Mouse (Mus musculus): ENCODE data around the gene Ormdl2.

GRCm38 (mm10) chr10:128779011-128779795, 42.2 kb downstream of the Ormdl2 start:
- TF ChIP-seq CTCF (IDR thresholded peaks at IDR 0.05; ENCODE audit: borderline replicate concordance, extremely low read depth, insufficient read depth, insufficient read length): no peak
- TF ChIP-seq POLR2A (IDR thresholded peaks at IDR 0.05; ENCODE audit: borderline replicate concordance, extremely low read depth, insufficient read depth, insufficient read length, poor library complexity, severe bottlenecking): no peak

All from brain, embryonic 14.5 days (tissue).